Mouse (Mus musculus) hematopoietic multipotent progenitor cell, adult 10-12 weeks (in vitro differentiated cells): ENCODE measurements around the gene Gm20931. TPM values are rescaled to one million over a fixed set of nuclear protein-coding genes. Genes with fewer than 3 reads are reported as not detected.

Experiments
- polyA plus RNA-seq: library from polyadenylated mRNA; stranded (reverse); fragments of >175 nt; gene quantifications from 2 replicates; pipeline ENCODE4 v1.2.3, GENCODE M21; 2012; ENCODE audit warnings: low replicate concordance

Gene Gm20931
- not detected in 2 replicates for polyA plus RNA-seq

GRCm38 (mm10) chrY:55213420-55213819 is at the start of gene Gm20931:
Gene Gm20931 (plus strand): TSS chrY:55213720.

